Mouse (Mus musculus): Measurements from ENCODE around the gene Itm2c. TPM values are rescaled to one million over a fixed set of nuclear protein-coding genes. Genes with fewer than 3 reads are reported as not detected.
A peak's percentile ranks its signal among the peaks of the same experiment; 100 is the strongest.

The Itm2c gene
- total RNA-seq, 1 experiment from 2014 or later, result 329 TPM

DNA sequence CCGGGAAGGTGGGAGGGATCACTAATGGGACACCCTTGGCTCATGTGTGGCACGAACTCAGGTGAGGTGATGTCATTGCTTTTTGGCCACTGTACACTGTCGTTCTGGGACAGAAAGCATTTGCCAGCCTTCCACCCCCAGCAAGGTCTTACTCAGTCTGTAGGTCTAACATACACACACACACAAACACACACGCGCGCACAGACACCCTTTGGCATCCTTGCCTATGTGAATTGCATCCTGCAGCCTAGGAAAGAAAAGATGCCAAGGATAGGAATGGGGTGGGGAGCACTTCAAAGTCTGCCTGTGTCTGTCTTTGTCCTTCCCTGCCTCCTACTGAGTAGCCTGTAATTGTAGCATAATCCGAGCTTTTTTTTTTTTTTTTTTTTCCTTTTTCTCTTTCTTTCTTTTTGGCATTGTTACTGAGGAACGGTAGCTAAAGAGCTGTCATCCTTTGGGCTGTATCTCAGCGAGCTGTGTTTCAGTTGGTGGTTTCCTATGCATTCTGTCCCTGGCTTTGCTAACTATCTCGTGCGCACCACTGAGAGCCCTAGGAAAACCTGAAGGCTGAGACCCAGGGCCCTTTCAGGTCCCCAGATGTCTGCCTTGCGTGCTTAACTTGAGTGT is 4.8 kb downstream of the Itm2c start:
- DNase-seq, result no peak

DNA sequence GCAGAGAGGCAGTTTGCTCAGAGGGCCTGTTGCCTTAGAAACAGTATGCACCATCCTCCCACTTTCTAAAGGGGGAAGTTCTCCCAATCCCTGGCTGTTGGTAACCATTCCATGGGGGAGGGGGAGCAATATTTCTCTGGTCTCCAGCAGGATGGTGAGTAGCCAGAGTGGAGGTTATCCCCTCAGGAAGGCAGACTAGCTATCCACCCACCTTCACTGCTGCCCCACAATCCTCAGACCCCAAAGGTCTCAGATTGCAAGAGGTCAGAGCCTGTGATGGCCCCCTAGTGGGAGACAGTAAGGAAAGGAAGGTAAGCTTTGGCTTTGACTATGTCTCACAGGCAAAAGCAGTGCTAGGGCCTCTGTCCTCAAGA is 5.3 kb downstream of the Itm2c start:
- DNase-seq, result no peak

GRCm38 (mm10) chr1:85900521-85901333 is 6.6 kb downstream of the Itm2c start:
- peak; percentile 38 for DNase-seq

DNA sequence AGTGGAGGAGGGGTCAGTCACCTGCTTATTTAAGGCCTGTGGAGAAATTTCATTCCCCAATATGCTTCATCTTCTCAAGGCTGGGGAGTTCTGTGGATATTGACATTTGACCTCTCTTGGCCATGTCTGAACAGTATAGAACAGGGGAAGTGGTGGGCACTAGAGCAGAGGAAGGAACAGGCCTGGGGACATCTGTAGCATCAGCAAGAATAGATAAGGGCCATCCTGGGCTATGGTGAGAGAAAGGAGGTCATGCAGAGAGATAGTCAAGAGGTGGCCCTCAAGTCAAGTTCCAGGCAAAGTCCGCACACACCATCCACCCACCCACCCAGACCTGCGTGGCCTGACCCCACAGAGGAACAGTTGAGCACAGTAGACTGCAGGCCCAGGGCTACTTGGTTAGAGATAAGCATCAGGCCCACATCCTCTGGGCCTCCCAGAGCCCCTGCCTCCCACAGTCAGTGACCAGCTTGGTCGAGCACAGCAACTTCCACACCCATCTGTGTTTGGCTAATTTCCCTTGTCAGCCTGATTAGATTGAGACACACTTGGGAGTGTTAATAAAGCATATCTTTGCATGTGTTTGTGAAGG is 7.5 kb downstream of the Itm2c start:
- DNase-seq, result no peak

- peak; percentile 56 for DNase-seq
Observed at GRCm38 (mm10) chr1:85902108-85902561, 8.1 kb downstream of the Itm2c start.

DNA sequence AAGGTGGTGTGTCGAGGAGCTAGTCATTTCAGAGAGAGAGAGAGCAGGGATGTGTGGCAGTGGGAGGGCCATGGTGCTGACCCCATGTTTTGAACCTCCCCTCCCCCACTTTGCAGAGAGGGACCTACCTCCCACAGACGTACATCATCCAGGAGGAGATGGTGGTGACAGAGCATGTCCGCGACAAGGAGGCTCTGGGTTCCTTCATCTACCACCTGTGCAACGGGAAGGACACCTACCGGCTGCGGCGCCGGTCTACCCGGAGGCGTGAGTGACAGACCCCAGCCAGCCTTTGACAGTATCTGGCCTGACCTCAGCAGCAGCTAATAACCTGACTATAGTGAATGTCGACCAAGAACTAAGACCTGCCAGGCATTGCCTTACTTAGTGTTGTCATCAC is 12.8 kb downstream of the Itm2c start:
- DNase-seq, result no peak

DNA sequence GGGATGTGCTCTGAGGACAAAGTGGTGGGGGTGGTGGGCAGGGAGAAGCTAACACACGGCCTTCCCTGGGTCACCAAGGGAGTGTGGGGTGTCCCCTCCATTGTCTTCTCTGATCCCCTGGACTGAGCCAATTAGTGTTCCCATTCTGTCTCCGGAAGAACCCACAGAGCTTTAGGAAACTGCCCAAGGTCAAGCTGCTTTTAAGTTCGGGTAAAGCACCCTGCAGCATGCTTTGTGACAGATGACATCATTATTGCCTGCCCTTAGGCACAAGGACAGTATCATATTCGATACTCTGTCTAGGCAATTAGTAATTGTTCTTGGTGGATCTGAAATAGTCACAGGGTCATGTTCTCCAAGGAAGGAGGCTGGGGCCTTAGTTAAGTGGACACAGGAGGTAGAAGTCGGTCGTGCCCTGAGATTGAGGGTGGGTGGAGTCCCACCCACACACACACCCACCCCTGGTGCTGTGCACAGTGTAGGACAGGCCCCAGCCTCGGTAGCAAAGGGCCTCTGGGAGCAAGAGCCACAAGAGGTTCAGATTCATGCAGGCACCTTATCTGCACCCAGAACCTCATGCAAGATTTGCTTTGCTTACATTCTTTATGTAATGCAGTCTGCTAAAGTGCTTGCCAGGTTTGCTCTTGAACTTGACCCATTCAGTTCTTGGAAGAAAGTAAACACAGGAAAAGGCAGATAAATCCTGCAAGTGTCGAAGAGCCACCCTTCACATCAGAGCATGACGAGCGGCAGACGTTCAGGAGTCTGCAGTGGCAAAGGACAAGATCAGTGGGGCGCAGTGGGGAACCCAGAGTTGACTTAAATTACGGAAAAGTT is 14.9 kb downstream of the Itm2c start:
- DNase-seq, result peak; percentile 61

- DNase-seq, result peak; percentile 36
Observed at GRCm38 (mm10) chr1:85913078-85913755, 19.1 kb downstream of the Itm2c start.

GRCm38 (mm10) chr1:85915890-85916289 is 21.8 kb downstream of the Itm2c start:
- DNase-seq, result no peak

DNA sequence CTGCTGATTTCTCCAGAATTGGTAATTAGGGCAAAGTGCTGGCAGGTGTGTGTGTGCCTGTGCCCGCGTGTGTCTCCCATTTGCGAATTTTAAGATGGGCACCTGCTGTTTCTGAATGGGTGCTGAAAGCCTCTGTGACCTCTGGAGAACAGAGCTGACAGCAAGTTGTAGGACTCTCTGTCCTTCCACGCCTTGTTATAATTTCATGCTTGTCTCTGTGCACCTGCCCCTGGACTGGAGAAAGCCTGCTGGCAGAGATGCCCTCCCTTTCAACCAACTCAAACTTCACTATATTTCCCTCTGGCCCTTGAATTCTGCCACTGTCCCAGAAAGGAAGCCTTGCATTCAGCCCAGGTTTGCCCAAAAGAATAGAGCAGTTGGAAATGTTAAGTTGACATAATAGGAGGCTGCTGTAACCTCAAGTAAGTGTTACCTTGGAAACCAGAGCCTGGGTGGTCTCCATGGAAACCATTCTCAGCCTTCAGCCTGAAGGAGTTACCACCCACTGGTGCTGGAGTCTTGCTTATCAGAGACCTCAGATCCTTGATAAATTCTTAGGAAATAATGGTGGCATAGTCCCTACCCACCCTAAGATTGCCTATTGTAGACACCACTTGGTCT is 22.9 kb downstream of the Itm2c start:
- DNase-seq, result no peak

DNA sequence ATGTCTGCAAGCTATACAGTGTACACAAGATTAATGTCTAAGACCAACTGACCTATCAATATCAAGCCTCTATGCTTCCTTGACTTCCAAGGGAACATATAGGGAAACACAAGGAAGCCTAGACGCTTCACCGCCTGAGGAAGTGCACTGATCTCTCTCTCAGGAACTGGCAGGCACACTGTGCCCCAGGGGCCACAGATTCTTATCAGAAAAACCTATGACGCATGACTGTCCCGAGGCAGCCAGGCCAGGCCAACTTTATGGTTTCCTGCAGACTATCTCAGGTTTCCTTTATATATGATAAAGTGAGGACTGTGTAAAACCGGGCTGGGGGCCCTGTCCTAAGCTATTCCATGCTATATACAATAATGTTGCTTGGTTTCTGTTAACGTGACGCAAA is 25.5 kb downstream of the Itm2c start:
- peak; percentile 34 for DNase-seq

DNA sequence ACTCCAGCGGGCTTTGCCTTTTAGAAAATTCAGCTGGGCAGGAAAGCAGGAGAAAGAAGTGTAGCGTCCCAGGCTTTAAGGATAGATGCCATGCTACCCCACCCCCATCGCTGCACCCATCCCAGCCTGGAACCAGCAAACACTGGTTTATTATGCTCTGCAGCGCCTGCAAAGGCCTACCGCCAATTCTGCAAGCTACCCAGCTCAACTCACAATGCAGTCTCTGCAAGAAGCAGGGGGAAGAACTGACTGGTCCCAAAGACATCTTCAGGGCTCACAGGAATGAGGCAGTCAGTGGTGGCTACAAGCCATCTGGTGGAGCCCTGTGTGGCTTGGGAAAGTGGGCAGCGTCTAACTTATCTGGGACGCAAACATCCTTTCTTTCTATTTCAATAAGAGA is 27.6 kb downstream of the Itm2c start:
- DNase-seq, result no peak

GRCm38 (mm10) chr1:85922127-85922864 is 28.2 kb downstream of the Itm2c start:
- DNase-seq, result no peak

GRCm38 (mm10) chr1:85922865-85923211 is 28.8 kb downstream of the Itm2c start:
- no peak for DNase-seq

- no peak for DNase-seq
Observed at GRCm38 (mm10) chr1:85925183-85925582, 31.1 kb downstream of the Itm2c start.

- no peak for DNase-seq
Observed at GRCm38 (mm10) chr1:85928057-85928687, 34.1 kb downstream of the Itm2c start, which contains the start of gene 4933407L21Rik. TSS of gene 4933407L21Rik (plus strand) at chr1:85928483.

- DNase-seq, result no peak
Observed at GRCm38 (mm10) chr1:85928688-85929065, 34.6 kb downstream of the Itm2c start.

- DNase-seq, result no peak
Observed at GRCm38 (mm10) chr1:85929406-85929805, 35.3 kb downstream of the Itm2c start.

DNA sequence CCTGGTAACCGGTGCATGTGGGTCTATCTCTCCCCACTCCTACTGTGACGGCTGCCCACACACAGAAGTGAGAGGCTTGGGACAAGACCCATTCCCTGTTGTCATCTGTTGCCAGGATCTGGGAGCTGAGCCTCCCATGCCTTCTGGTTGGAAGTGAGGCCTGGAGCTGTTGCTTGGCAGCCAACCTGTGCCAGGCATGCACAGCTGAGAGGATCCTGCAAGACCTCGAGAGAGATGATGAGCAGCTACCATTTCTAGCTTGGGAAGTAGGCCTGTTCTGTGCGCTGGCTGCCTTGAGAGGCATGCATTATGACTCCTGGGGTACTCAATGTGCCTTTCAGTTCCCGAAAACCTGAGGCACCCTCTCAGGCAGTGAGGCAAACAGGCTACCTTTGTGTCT is 37.1 kb downstream of the Itm2c start:
- DNase-seq, result no peak

DNA sequence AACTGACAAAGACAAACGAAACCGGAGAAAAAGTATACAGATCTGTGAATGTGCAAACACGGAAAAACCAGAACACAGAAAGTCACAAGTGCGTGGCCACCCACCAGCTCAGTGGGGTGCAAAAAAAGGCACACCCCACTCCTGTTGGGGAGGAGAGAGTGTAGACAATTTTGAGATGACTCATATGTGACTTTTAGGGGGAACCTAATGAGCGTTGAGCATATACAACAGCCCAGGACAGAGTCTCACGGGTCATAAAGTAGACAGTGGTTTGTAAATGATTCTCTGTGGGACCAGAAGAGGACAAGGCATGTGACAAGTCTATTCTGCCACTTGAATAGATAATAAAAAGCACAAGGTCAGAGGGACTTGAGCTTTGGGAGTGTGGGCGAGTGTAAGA is 39.1 kb downstream of the Itm2c start:
- no peak for DNase-seq
